Mouse (Mus musculus) liver, embryonic 14.5 days (tissue): ENCODE measurements at regions not wholly inside any gene's neighbourhood (a gene's known extent, or its start where the extent isn't known, plus 50 kb on each side); places are given as distances from the start of the nearest gene placed in this dataset.

Source experiments
- ATAC-seq: fragments of 200-750 bp; cut with Nextera tagmentation; 2 replicates; pipeline ENCODE4 v1.8.0; 2017; ENCODE audit warnings: moderate number of reproducible peaks, mild to moderate bottlenecking, moderate library complexity; ENCODE audit not compliant: insufficient read depth
- DNase-seq, 3 experiments: peaks; one replicate each; pipeline ENCODE4 v3.0.0-alpha.2; 2012 to 2013; ENCODE audit warnings: low read depth in 3 of 3, low spot score in 3 of 3
- H3K27ac ChIP-seq: fragments of 300-500 bp; sonication (generic); 2 replicates; pipeline ENCODE4 v1.5.1; 2014; ENCODE audit warnings: moderate library complexity, mild to moderate bottlenecking, control low read depth, inconsistent platforms
- H3K27me3 ChIP-seq: fragments of 300-500 bp; sonication (generic); 2 replicates; pipeline ENCODE4 v1.6.1; 2014; ENCODE audit warnings: mild to moderate bottlenecking, low read length, moderate library complexity; ENCODE audit not compliant: control insufficient read depth, insufficient read depth
- H3K36me3 ChIP-seq: fragments of 300-500 bp; sonication (generic); replicated peaks from 2 replicates; pipeline ENCODE4 v1.6.1; 2014; ENCODE audit warnings: low read depth; ENCODE audit not compliant: control insufficient read depth, insufficient read depth
- H3K4me1 ChIP-seq, 2 experiments: fragments of 200-500 bp in 1 of 2; fragments of 300-500 bp in 1 of 2; sonication (generic) in 1 of 2; replicated peaks; 2 replicates each; pipeline ENCODE4 v1.6.1; 2012 to 2014; ENCODE audit warnings: antibody characterized with exemption in 1 of 2, inconsistent platforms in 1 of 2, low read length in 1 of 2; ENCODE audit not compliant: control insufficient read depth in 2 of 2, insufficient read depth in 2 of 2
- H3K4me2 ChIP-seq: fragments of 300-500 bp; sonication (generic); 2 replicates; pipeline ENCODE4 v1.6.1; 2014; ENCODE audit warnings: low read depth, mild to moderate bottlenecking, control low read depth, moderate library complexity
- H3K4me3 ChIP-seq, 2 experiments: fragments of 200-500 bp in 1 of 2; fragments of 300-500 bp in 1 of 2; sonication (generic) in 1 of 2; 2 replicates each; pipeline ENCODE4 v1.5.1; 2012 to 2014; ENCODE audit warnings: low read depth in 2 of 2, low read length in 2 of 2, mild to moderate bottlenecking in 2 of 2, control low read depth in 1 of 2, inconsistent platforms in 1 of 2, moderate library complexity in 1 of 2; ENCODE audit not compliant: insufficient read depth in 1 of 2
- H3K9ac ChIP-seq: fragments of 300-500 bp; sonication (generic); replicated peaks from 2 replicates; pipeline ENCODE4 v1.6.1; 2014; ENCODE audit warnings: mild to moderate bottlenecking, control low read depth, moderate library complexity
- H3K9me3 ChIP-seq: fragments of 300-500 bp; sonication (generic); 2 replicates; pipeline ENCODE4 v1.6.1; 2016; ENCODE audit warnings: low read length, mixed read lengths; ENCODE audit not compliant: control insufficient read depth
- CTCF ChIP-seq: IDR thresholded peaks from 2 replicates; pipeline ENCODE4 v1.5.1; 2016; ENCODE audit warnings: antibody characterized with exemption, low read depth, control low read depth
- EP300 ChIP-seq: IDR thresholded peaks from 2 replicates; pipeline ENCODE4 v1.6.1; 2016; ENCODE audit warnings: antibody characterized with exemption, low read depth
- WGBS: fragments of 180-500 bp; shearing (Covaris S2); extraction: QIAGEN DNeasy Blood & Tissue Kit; methylation state at CpG from one replicate; pipeline ENCODE4 v1.1.7; 2014; ENCODE audit not compliant: insufficient replicate concordance; 5-methylcytosine and 5-hydroxymethylcytosine counted together

GRCm38 (mm10) chr11:20882756-20883155 is 51.9 kb upstream of the Lgalsl start:
- no peak for ATAC-seq
- Histone ChIP-seq H3K4me2 (no peak overlapping the region), H3K4me3 (no peak overlapping the region), H3K36me3 (no peaks in the 10 kb centered on the region), H3K4me1 (no peaks in the 10 kb centered on the region), H3K9ac (no peak overlapping the region), H3K9me3 (no peaks in the 10 kb centered on the region), H3K27ac (no peak overlapping the region), H3K27me3 (no peaks in the 10 kb centered on the region; the same call in 1 of the 2 replicates)
- WGBS, result 31% methylated on average over 1 of the region's 1 CpGs
- no peak for DNase-seq
- TF ChIP-seq EP300 (no peak), CTCF (no peak)

GRCm38 (mm10) chr11:20883907-20884306 is 53.1 kb upstream of the Lgalsl start:
- no peak for ATAC-seq
- no peaks in the 10 kb centered on the region for H3K36me3 ChIP-seq
- H3K9ac ChIP-seq, result no peak overlapping the region
- 62% methylated on average over 2 of the region's 2 CpGs for WGBS
- H3K27ac ChIP-seq, result no peak overlapping the region
- no peak overlapping the region for H3K4me3 ChIP-seq
- H3K4me2 ChIP-seq, result no peak overlapping the region
- TF ChIP-seq EP300, result no peak
- no peak for TF ChIP-seq CTCF
- no peaks in the 10 kb centered on the region for H3K9me3 ChIP-seq
- no peak for DNase-seq
- H3K27me3 ChIP-seq, result no peaks in the 10 kb centered on the region; the same call in 1 of the 2 replicates
- no peaks in the 10 kb centered on the region for H3K4me1 ChIP-seq

GRCm38 (mm10) chr11:20887044-20887443 is 56.2 kb upstream of the Lgalsl start:
- Histone ChIP-seq H3K27ac (no peak overlapping the region), H3K9me3 (no peaks in the 10 kb centered on the region), H3K4me1 (no peaks in the 10 kb centered on the region), H3K27me3 (no peaks in the 10 kb centered on the region; the same call in none of the 2 replicates), H3K4me3 (no peak overlapping the region), H3K4me2 (no peak overlapping the region), H3K36me3 (no peaks in the 10 kb centered on the region), H3K9ac (no peak overlapping the region)
- 50% methylated on average over 2 of the region's 2 CpGs for WGBS
- TF ChIP-seq CTCF (no peak), EP300 (no peak)
- no peak for DNase-seq
- ATAC-seq, result no peak

- H3K27me3 ChIP-seq, result peaks cover 5% of the 10 kb centered on the region
- 55% methylated on average over 3 of the region's 3 CpGs for WGBS
- no peak overlapping the region for H3K27ac ChIP-seq
- H3K4me3 ChIP-seq, result no peak overlapping the region
- H3K9ac ChIP-seq, result no peak overlapping the region
- H3K4me2 ChIP-seq, result no peak overlapping the region
- TF ChIP-seq CTCF, result 0 out of 2 replicates have a peak, but pooled peaks have one; percentile 21
- TF ChIP-seq EP300, result no peak
- H3K9me3 ChIP-seq, result no peaks in the 10 kb centered on the region
- H3K36me3 ChIP-seq, result no peaks in the 10 kb centered on the region
- ATAC-seq, result no peak
- no peaks in the 10 kb centered on the region for H3K4me1 ChIP-seq
- DNase-seq, result no peak
These were observed 59.6 kb upstream of the Lgalsl start for GRCm38 (mm10) chr11:20890479-20890878.

GRCm38 (mm10) chr11:20891711-20892110 is 60.9 kb upstream of the Lgalsl start:
- Histone ChIP-seq H3K9ac (no peak overlapping the region), H3K4me1 (peaks cover 0 to 9% of the 10 kb centered on the region in 2 experiments; a peak in 2 of 4 replicates), H3K36me3 (no peaks in the 10 kb centered on the region), H3K27ac (no peak overlapping the region), H3K27me3 (peaks cover 5% of the 10 kb centered on the region), H3K9me3 (no peaks in the 10 kb centered on the region), H3K4me3 (no peak overlapping the region), H3K4me2 (no peak overlapping the region)
- WGBS, result 60% methylated on average over 10 of the region's 10 CpGs
- ATAC-seq (no peak), DNase-seq (no peak)
- no peak for TF ChIP-seq CTCF
- no peak for TF ChIP-seq EP300
